8 mouse cellular contexts compared by ENCODE assay signal in genomic region chr10:52417998-52418860, GRCm38 (mm10). TPM values are rescaled to one million over a fixed set of nuclear protein-coding genes. Genes with fewer than 3 reads are reported as not detected.
A peak's percentile ranks its signal among the peaks of the same experiment; 100 is the strongest.
DNase-seq lines count a peak whose midpoint lies in the region; ATAC-seq and TF ChIP-seq lines count a peak whose summit lies in the region.

No protein-coding gene starts in this region.

- no peaks in the 10 kb centered on the region for H3K27me3 ChIP-seq in lung, embryonic 14.5 days (ENCODE audit: insufficient read depth, low read length)
- no peaks in the 10 kb centered on the region for H3K27me3 ChIP-seq in heart, embryonic 14.5 days (ENCODE audit: control insufficient read depth, insufficient read depth, low read length)
- H3K27me3 ChIP-seq in liver, embryonic 12.5 days (replicated peaks): no peaks in the 10 kb centered on the region

- ATAC-seq in lung, embryonic 14.5 days (ENCODE audit: insufficient read depth): peak; percentile 35; the same call in 1 of the 2 replicates
- ATAC-seq in heart, embryonic 14.5 days (ENCODE audit: insufficient number of reproducible peaks, insufficient read depth, low FRiP score, low read depth): no peak; the same call in 1 of the 2 replicates
- peak; percentile 23 for ATAC-seq in liver, embryonic 12.5 days

- peak overlapping the region; percentile 90 for H3K27ac ChIP-seq in lung, embryonic 14.5 days (ENCODE audit: low read depth)
- peak overlapping the region; percentile 93 to 94 for H3K27ac ChIP-seq in heart, embryonic 14.5 days (replicated peaks in 1 of 2; ENCODE audit: control insufficient read depth in 1 of 2, insufficient read depth in 1 of 2, low read depth in 2 of 2, low read length in 2 of 2)
- H3K27ac ChIP-seq in liver, embryonic 12.5 days: peak overlapping the region; percentile 84
- H3K27ac ChIP-seq in olfactory bulb, adult 2 months (ENCODE audit: insufficient read depth, low read depth, low read length): peak overlapping the region; percentile 58

- WGBS in lung, embryonic 14.5 days: 1% methylated on average over 39 of the region's 39 CpGs
- WGBS in heart, embryonic 14.5 days: under 1% methylated on average over 39 of the region's 39 CpGs
- 2% methylated on average over 39 of the region's 39 CpGs for WGBS in liver, embryonic 12.5 days (ENCODE audit: insufficient replicate concordance)
- under 1% methylated on average over 39 of the region's 39 CpGs for WGBS in olfactory bulb, adult 2 months

- peak; percentile 49 for DNase-seq in lung, embryonic 14.5 days
- no peak for DNase-seq in lung, postnatal 36 days
- peak; percentile 12 for DNase-seq in c-Kit-negative CD71-positive TER-119-positive erythroid progenitor cells, embryonic 14.5 days (ENCODE audit: low read depth, low spot score)
- no peak for DNase-seq in natural killer cell, adult 2 months (ENCODE audit: low spot score in 2 of 2)
- DNase-seq in right cerebral cortex, postnatal 14 days: no peak

- no peak for TF ChIP-seq CTCF in lung, embryonic 14.5 days (IDR thresholded peaks at IDR 0.05; ENCODE audit: low read depth)
- no peak for TF ChIP-seq CTCF in olfactory bulb, adult 2 months (IDR thresholded peaks at IDR 0.05; ENCODE audit: insufficient read depth, low read depth, low read length)

- H3K4me1 ChIP-seq in lung, embryonic 14.5 days (ENCODE audit: insufficient read depth): peaks cover 7% of the 10 kb centered on the region
- H3K4me1 ChIP-seq in heart, embryonic 14.5 days (ENCODE audit: control insufficient read depth in 2 of 2, insufficient read depth in 2 of 2, low read length in 2 of 2): peaks cover 0 to 35% of the 10 kb centered on the region in 2 experiments; a peak in 2 of 4 replicates
- H3K4me1 ChIP-seq in liver, embryonic 12.5 days: peaks cover 44% of the 10 kb centered on the region
- peaks cover 3% of the 10 kb centered on the region for H3K4me1 ChIP-seq in olfactory bulb, adult 2 months (ENCODE audit: control insufficient read depth, insufficient read depth, low read length)

- no peak for TF ChIP-seq POLR2A in olfactory bulb, adult 2 months (IDR thresholded peaks at IDR 0.05; ENCODE audit: insufficient read depth, low read depth, low read length)

- peak overlapping the region; percentile 96 for H3K4me3 ChIP-seq in lung, embryonic 14.5 days (ENCODE audit: low read depth, low read length)
- H3K4me3 ChIP-seq in heart, embryonic 14.5 days (ENCODE audit: control insufficient read depth in 1 of 2, insufficient read depth in 1 of 2, low read depth in 1 of 2, low read length in 2 of 2): peak overlapping the region; percentile 73 to 99
- H3K4me3 ChIP-seq in liver, embryonic 12.5 days: peak overlapping the region; percentile 96
- H3K4me3 ChIP-seq in olfactory bulb, adult 2 months (ENCODE audit: insufficient read depth, low read depth, low read length): peak overlapping the region; percentile 86

- H3K9me3 ChIP-seq in lung, embryonic 14.5 days (ENCODE audit: low read depth, low read length): no peaks in the 10 kb centered on the region
- no peaks in the 10 kb centered on the region for H3K9me3 ChIP-seq in heart, embryonic 14.5 days (ENCODE audit: control insufficient read depth, low read length)
- no peaks in the 10 kb centered on the region for H3K9me3 ChIP-seq in liver, embryonic 12.5 days (replicated peaks)

- peak overlapping the region; percentile 93 for H3K9ac ChIP-seq in lung, embryonic 14.5 days
- H3K9ac ChIP-seq in heart, embryonic 14.5 days (ENCODE audit: low read length): peak overlapping the region; percentile 97
- H3K9ac ChIP-seq in liver, embryonic 12.5 days: peak overlapping the region; percentile 95

- no peaks in the 10 kb centered on the region for H3K36me3 ChIP-seq in lung, embryonic 14.5 days (ENCODE audit: insufficient read depth)
- H3K36me3 ChIP-seq in heart, embryonic 14.5 days (ENCODE audit: control insufficient read depth, insufficient read depth, low read length): peaks cover 3% of the 10 kb centered on the region; the same call in 1 of the 2 replicates
- no peaks in the 10 kb centered on the region for H3K36me3 ChIP-seq in liver, embryonic 12.5 days

- H3K4me2 ChIP-seq in lung, embryonic 14.5 days: peak overlapping the region; percentile 81
- peak overlapping the region; percentile 73 for H3K4me2 ChIP-seq in heart, embryonic 14.5 days (ENCODE audit: low read length)
- peak overlapping the region; percentile 89 for H3K4me2 ChIP-seq in liver, embryonic 12.5 days

RNA-seq across cellular contexts. Expression of gene Nus1, which starts 0.9 kb away (rescaled TPM):
- 11.6 and 13.1 TPM in 2 replicates for polyA plus RNA-seq in lung, embryonic 14.5 days (2014; fragmentation: Nextera tagmentation; extraction: Ambion mirVana)
- polyA plus RNA-seq in heart, embryonic 14.5 days (2014; fragmentation: Nextera tagmentation; extraction: Ambion mirVana): 8.7 and 10.1 TPM in 2 replicates
- 10.5 and 12.0 TPM in 2 replicates for polyA plus RNA-seq in liver, embryonic 12.5 days (2016; fragmentation: Nextera tagmentation; extraction: Ambion mirVana)
- polyA plus RNA-seq in olfactory bulb, adult 2 months (2012; ENCODE audit: insufficient read depth, insufficient read length, low replicate concordance, missing spikeins): 304 TPM in 1 of 2 replicates, not detected in the other

RNA-seq across cellular contexts. Expression of gene Nepn, which starts 29.5 kb away (rescaled TPM):
- not detected in 2 replicates for polyA plus RNA-seq in lung, embryonic 14.5 days (2014; fragmentation: Nextera tagmentation; extraction: Ambion mirVana)
- polyA plus RNA-seq in heart, embryonic 14.5 days (2014; fragmentation: Nextera tagmentation; extraction: Ambion mirVana): not detected in 2 replicates
- 0.32 and 1.2 TPM in 2 replicates for polyA plus RNA-seq in liver, embryonic 12.5 days (2016; fragmentation: Nextera tagmentation; extraction: Ambion mirVana)
- polyA plus RNA-seq in olfactory bulb, adult 2 months (2012; ENCODE audit: insufficient read depth, insufficient read length, low replicate concordance, missing spikeins): not detected in 2 replicates

RNA-seq across cellular contexts. Expression of gene Gopc, which starts 36.3 kb away (rescaled TPM):
- polyA plus RNA-seq in lung, embryonic 14.5 days (2014; fragmentation: Nextera tagmentation; extraction: Ambion mirVana): 19.5 and 22.6 TPM in 2 replicates
- polyA plus RNA-seq in heart, embryonic 14.5 days (2014; fragmentation: Nextera tagmentation; extraction: Ambion mirVana): 13.2 and 13.4 TPM in 2 replicates
- polyA plus RNA-seq in liver, embryonic 12.5 days (2016; fragmentation: Nextera tagmentation; extraction: Ambion mirVana): 9.9 and 10.5 TPM in 2 replicates
- polyA plus RNA-seq in olfactory bulb, adult 2 months (2012; ENCODE audit: insufficient read depth, insufficient read length, low replicate concordance, missing spikeins): not detected in 2 replicates

RNA-seq across cellular contexts. Expression of gene Gm26741, which starts 59.7 kb away (rescaled TPM):
- polyA plus RNA-seq in lung, embryonic 14.5 days (2014; fragmentation: Nextera tagmentation; extraction: Ambion mirVana): not detected in 2 replicates
- not detected in 2 replicates for polyA plus RNA-seq in heart, embryonic 14.5 days (2014; fragmentation: Nextera tagmentation; extraction: Ambion mirVana)
- polyA plus RNA-seq in liver, embryonic 12.5 days (2016; fragmentation: Nextera tagmentation; extraction: Ambion mirVana): not detected in 2 replicates
- not detected in 2 replicates for polyA plus RNA-seq in olfactory bulb, adult 2 months (2012; ENCODE audit: insufficient read depth, insufficient read length, low replicate concordance, missing spikeins)

Comparison
In these comparisons a context has a peak if more than half of its experiments do, and no peak if none do; other contexts are left out.
1. DNase-seq: peak in lung, embryonic 14.5 days (single experiment) and c-Kit-negative CD71-positive TER-119-positive erythroid progenitor cells, embryonic 14.5 days (single experiment); none in lung, postnatal 36 days (single experiment), natural killer cell, adult 2 months (0 of 2) and right cerebral cortex, postnatal 14 days (single experiment).
2. Peak in every context shown above with its lines, with median percentiles within 50 percentile points of each other: H3K27ac ChIP-seq, H3K4me2 ChIP-seq, H3K4me3 ChIP-seq and H3K9ac ChIP-seq.